Mouse (Mus musculus) cerebellum, postnatal 36 days (tissue): Measurements from ENCODE around the gene Tepp.

ENCODE experiments used
- DNase-seq, 2 experiments: peaks; one replicate each; pipeline ENCODE4 v3.0.0; 2021 to 2022; ENCODE audit warnings: mixed read lengths in 2 of 2

The Tepp gene

GRCm38 (mm10) chr8:95369581-95370326 is 59.4 kb downstream of the Tepp start:
- no peak for DNase-seq

- no peak for DNase-seq
Measured at GRCm38 (mm10) chr8:95373389-95374002, 63.1 kb downstream of the Tepp start.

- DNase-seq = no peak
Measured at GRCm38 (mm10) chr8:95374429-95374828, 64.1 kb downstream of the Tepp start.

DNA sequence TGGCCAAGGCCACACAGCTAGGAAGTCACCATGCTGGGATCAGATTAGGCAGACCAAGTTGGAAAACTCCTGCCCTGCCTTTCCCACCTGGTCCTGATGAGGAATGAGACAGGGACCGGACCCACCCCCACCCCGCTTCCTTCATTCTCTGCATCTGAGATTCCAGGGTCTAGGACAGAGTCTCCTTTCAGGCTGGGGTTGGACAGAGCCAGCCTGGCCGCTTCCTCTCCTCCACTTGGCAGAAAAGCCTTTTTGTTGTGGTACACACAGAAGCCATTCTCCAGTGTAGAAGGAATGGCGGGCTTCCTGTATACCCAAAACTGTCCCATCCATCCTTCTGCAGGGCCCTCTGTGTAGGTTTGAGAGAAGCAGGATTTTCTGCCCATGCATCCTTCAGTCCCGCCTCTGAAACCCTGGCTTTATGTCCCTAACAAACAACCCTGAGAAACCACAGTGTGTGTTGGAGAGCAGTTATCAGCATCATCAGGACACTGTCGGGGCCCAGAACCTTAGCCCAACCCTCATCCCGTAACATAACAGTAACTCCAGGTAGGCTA is 65.1 kb downstream of the Tepp start:
- no peak for DNase-seq
